Comparison of ENCODE assay signal across 8 mouse cellular contexts in the genomic region with DNA sequence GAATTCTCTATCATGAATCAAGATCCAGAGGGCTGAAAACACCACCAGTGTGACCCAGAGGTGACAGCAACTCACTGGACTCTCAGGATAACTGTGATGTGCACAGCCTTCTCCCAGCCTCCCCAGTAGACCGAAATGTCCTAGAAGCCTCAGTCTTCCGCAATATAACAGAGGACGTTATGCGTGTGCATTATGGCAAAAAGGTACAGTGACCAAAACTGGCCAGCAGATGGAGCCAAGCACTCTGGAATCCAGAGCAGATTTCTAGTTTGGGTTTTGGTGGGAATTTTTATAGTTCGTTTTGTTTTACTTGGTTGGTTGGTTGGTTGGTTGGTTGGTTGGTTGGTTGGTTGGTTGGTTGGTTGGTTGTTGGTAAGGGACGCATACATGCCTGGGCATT. TPM values are rescaled to one million over a fixed set of nuclear protein-coding genes. Genes with fewer than 3 reads are reported as not detected.
A peak's percentile ranks its signal among the peaks of the same experiment; 100 is the strongest.
DNase-seq lines count a peak whose midpoint lies in the region; ATAC-seq and TF ChIP-seq lines count a peak whose summit lies in the region.

No protein-coding gene starts in this region.

- H3K27ac ChIP-seq in hindbrain, embryonic 10.5 days, result no peak overlapping the region
- no peak overlapping the region for H3K27ac ChIP-seq in hindbrain, embryonic 13.5 days
- H3K27ac ChIP-seq in midbrain, embryonic 16.5 days (ENCODE audit: low read length), result no peak overlapping the region

- H3K4me1 ChIP-seq in hindbrain, embryonic 10.5 days (replicated peaks), result 0 out of 2 replicates have a peak, but pooled peaks cover 11% of the 10 kb centered on the region
- H3K4me1 ChIP-seq in hindbrain, embryonic 13.5 days (replicated peaks), result peaks cover 7% of the 10 kb centered on the region
- H3K4me1 ChIP-seq in G1E (ENCODE audit: insufficient read depth, low read depth, low read length), result no peaks in the 10 kb centered on the region
- peaks cover 9% of the 10 kb centered on the region for H3K4me1 ChIP-seq in midbrain, embryonic 16.5 days (ENCODE audit: control insufficient read depth, insufficient read depth, low read length)

- 52% methylated on average over 6 of the region's 6 CpGs for WGBS in hindbrain, embryonic 10.5 days
- WGBS in hindbrain, embryonic 13.5 days, result 54% methylated on average over 6 of the region's 6 CpGs
- 50% methylated on average over 6 of the region's 6 CpGs for WGBS in midbrain, embryonic 16.5 days

- no peak overlapping the region for H3K9ac ChIP-seq in hindbrain, embryonic 13.5 days
- no peak overlapping the region for H3K9ac ChIP-seq in midbrain, embryonic 16.5 days (ENCODE audit: low read depth, low read length)

- DNase-seq in hindbrain, embryonic 10.5 days (ENCODE audit: low spot score), result peak; percentile 54
- DNase-seq in B cell, adult 2 months, result peak; percentile 35 to 36
- peak; percentile 26 for DNase-seq in G1E (ENCODE audit: low spot score)
- peak; percentile 45 to 49 for DNase-seq in cerebellum, postnatal 36 days
- peak; percentile 60 to 69 for DNase-seq in layer of hippocampus, postnatal 14 days (ENCODE audit: low spot score in 2 of 2)

- ATAC-seq in hindbrain, embryonic 13.5 days (ENCODE audit: low FRiP score), result no peak
- no peak for ATAC-seq in G1E (ENCODE audit: extremely low read depth, insufficient number of reproducible peaks, low FRiP score, poor library complexity, severe bottlenecking)
- peak; percentile 34; the same call in 1 of the 2 replicates for ATAC-seq in midbrain, embryonic 16.5 days
- no peak for ATAC-seq in monocyte, adult 5-6 weeks (replicated peaks; ENCODE audit: insufficient number of reproducible peaks, low FRiP score, low TSS enrichment, poor library complexity, severe bottlenecking)

- peaks cover 13% of the 10 kb centered on the region for H3K36me3 ChIP-seq in hindbrain, embryonic 10.5 days
- H3K36me3 ChIP-seq in hindbrain, embryonic 13.5 days, result peaks cover 20% of the 10 kb centered on the region
- peaks cover 2% of the 10 kb centered on the region for H3K36me3 ChIP-seq in G1E (replicated peaks)
- H3K36me3 ChIP-seq in midbrain, embryonic 16.5 days (ENCODE audit: control insufficient read depth, insufficient read depth, low read length), result no peaks in the 10 kb centered on the region

- no peak overlapping the region for H3K4me3 ChIP-seq in hindbrain, embryonic 10.5 days
- no peak overlapping the region for H3K4me3 ChIP-seq in hindbrain, embryonic 13.5 days
- H3K4me3 ChIP-seq in G1E (ENCODE audit: low read depth, low read length), result no peak overlapping the region
- H3K4me3 ChIP-seq in midbrain, embryonic 16.5 days (ENCODE audit: low read depth, low read length), result no peak overlapping the region

- no peak overlapping the region for H3K4me2 ChIP-seq in hindbrain, embryonic 13.5 days
- H3K4me2 ChIP-seq in midbrain, embryonic 16.5 days (ENCODE audit: low read length), result no peak overlapping the region

- 0 out of 2 replicates have a peak, but pooled peaks have one; percentile 14 for TF ChIP-seq CTCF in G1E (IDR thresholded peaks at IDR 0.05; ENCODE audit: low read depth, low read length)

- no peaks in the 10 kb centered on the region for H3K27me3 ChIP-seq in hindbrain, embryonic 10.5 days (ENCODE audit: insufficient read depth, poor library complexity, severe bottlenecking)
- peaks cover 6% of the 10 kb centered on the region; the same call in 1 of the 2 replicates for H3K27me3 ChIP-seq in hindbrain, embryonic 13.5 days
- no peaks in the 10 kb centered on the region for H3K27me3 ChIP-seq in G1E (ENCODE audit: insufficient read depth, low read length)
- H3K27me3 ChIP-seq in midbrain, embryonic 16.5 days (ENCODE audit: control insufficient read depth, insufficient read depth, low read depth, low read length), result no peaks in the 10 kb centered on the region

- peaks cover 9% of the 10 kb centered on the region; the same call in 1 of the 2 replicates for H3K9me3 ChIP-seq in hindbrain, embryonic 10.5 days
- H3K9me3 ChIP-seq in hindbrain, embryonic 13.5 days, result no peaks in the 10 kb centered on the region
- no peaks in the 10 kb centered on the region for H3K9me3 ChIP-seq in G1E (replicated peaks)
- no peaks in the 10 kb centered on the region for H3K9me3 ChIP-seq in midbrain, embryonic 16.5 days (replicated peaks; ENCODE audit: control insufficient read depth, low read length, poor library complexity, severe bottlenecking)

RNA-seq across cellular contexts. Expression of gene Fam114a2, which starts 43.3 kb away (rescaled TPM):
- polyA plus RNA-seq in hindbrain, embryonic 10.5 days (2016; fragmentation: Nextera tagmentation; extraction: Ambion mirVana), result 70.3 and 70.5 TPM in 2 replicates
- polyA plus RNA-seq in hindbrain, embryonic 13.5 days (2015; fragmentation: Nextera tagmentation; extraction: Ambion mirVana), result 92.7 and 94.9 TPM in 2 replicates
- total RNA-seq in G1E (2014; fragmentation: Nextera tagmentation) (42.0 and 55.9 TPM in 2 replicates), G1E (2017) (41.2 and 44.7 TPM in 2 replicates)
- polyA plus RNA-seq in G1E (2012), result 2.2 and 2.7 TPM in 2 replicates
- 10 to 100 TPM; 34.0 to 35.6 TPM for total RNA-seq in layer of hippocampus, postnatal 14 days (2021)
- 77.4 and 88.9 TPM in 2 replicates for polyA plus RNA-seq in midbrain, embryonic 16.5 days (2015; fragmentation: Nextera tagmentation; extraction: Ambion mirVana)
- total RNA-seq in monocyte, adult 5-6 weeks (2017), result 33.8 to 60.8 TPM (median 36.3 TPM) in 3 replicates

RNA-seq across cellular contexts. Expression of gene Mfap3, which starts 43.3 kb away (rescaled TPM):
- polyA plus RNA-seq in hindbrain, embryonic 10.5 days (2016; fragmentation: Nextera tagmentation; extraction: Ambion mirVana), result 49.5 and 50.1 TPM in 2 replicates
- polyA plus RNA-seq in hindbrain, embryonic 13.5 days (2015; fragmentation: Nextera tagmentation; extraction: Ambion mirVana), result 62.7 and 66.8 TPM in 2 replicates
- total RNA-seq in G1E (2014; fragmentation: Nextera tagmentation) (35.7 and 36.6 TPM in 2 replicates), G1E (2017) (27.2 and 29.4 TPM in 2 replicates)
- polyA plus RNA-seq in G1E (2012), result 1.1 and 1.6 TPM in 2 replicates
- 10 to 100 TPM; 28.5 to 33.7 TPM for total RNA-seq in layer of hippocampus, postnatal 14 days (2021)
- polyA plus RNA-seq in midbrain, embryonic 16.5 days (2015; fragmentation: Nextera tagmentation; extraction: Ambion mirVana), result 63.8 and 64.3 TPM in 2 replicates
- 33.6 to 36.5 TPM (median 36.0 TPM) in 3 replicates for total RNA-seq in monocyte, adult 5-6 weeks (2017)

Comparison
In these comparisons a context has a peak if more than half of its experiments do, and no peak if none do; other contexts are left out.
1. RNA of gene Fam114a2, which starts 43.3 kb away (polyA plus RNA-seq): 92.7 to 94.9 TPM in hindbrain, embryonic 13.5 days, 77.4 to 88.9 TPM in midbrain, embryonic 16.5 days and 70.3 to 70.5 TPM in hindbrain, embryonic 10.5 days; 2.2 to 2.7 TPM in G1E; every median in the first group is over 10 times any median in the second.
2. RNA of gene Mfap3, which starts 43.3 kb away (polyA plus RNA-seq): 63.8 to 64.3 TPM in midbrain, embryonic 16.5 days, 62.7 to 66.8 TPM in hindbrain, embryonic 13.5 days and 49.5 to 50.1 TPM in hindbrain, embryonic 10.5 days; 1.1 to 1.6 TPM in G1E; every median in the first group is over 10 times any median in the second.
3. Peak in every context shown above with its lines, with median percentiles within 50 percentile points of each other: DNase-seq.